Mouse (Mus musculus): ENCODE measurements around the gene Lrrc8a.

The Lrrc8a gene

DNA sequence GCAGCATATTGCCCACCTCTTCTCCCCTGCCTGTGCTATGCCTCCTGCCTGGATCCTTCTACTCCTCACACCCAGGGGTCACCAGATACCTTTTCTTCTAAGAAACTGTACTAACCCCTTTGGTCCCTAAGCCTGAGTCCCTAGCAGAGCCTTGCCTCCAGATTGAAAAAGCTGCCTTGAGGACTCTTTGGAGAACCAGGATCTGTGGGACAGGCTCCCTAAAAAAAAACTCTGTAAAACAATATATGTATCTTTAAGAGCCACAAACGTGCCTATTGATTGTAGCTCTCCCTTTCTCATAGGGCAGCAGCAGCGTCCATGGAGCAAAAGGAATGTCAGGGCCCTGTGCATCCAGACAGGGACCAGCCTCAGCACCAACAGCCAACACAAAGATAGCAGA is 2.8 kb downstream of the Lrrc8a start, which contains the start of gene Gm28035:
Gm28035 (plus strand) TSS at position 301 of the 400 bp plus-strand sequence.
- no peak for DNase-seq

DNA sequence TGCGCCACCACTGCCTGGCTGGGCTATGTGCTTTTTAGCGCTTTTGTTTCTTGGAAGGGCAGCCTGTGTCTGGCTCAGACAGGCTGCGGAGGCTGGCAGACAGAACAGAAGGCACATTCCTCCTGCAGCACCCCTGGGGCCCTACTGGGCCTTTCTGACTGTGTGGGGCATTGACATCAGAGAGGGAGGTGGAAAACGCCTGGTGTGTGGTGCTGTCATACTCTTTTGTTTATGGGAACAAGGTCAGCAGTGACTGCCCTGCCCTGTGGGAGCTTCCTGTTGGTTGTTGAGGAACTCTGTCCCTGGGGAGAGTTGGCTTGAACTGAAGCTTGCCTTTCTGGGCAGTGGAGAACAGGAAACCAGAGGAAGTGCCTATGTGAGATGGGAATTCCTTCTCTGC is 5.0 kb downstream of the Lrrc8a start:
- DNase-seq: peak; percentile 81

DNA sequence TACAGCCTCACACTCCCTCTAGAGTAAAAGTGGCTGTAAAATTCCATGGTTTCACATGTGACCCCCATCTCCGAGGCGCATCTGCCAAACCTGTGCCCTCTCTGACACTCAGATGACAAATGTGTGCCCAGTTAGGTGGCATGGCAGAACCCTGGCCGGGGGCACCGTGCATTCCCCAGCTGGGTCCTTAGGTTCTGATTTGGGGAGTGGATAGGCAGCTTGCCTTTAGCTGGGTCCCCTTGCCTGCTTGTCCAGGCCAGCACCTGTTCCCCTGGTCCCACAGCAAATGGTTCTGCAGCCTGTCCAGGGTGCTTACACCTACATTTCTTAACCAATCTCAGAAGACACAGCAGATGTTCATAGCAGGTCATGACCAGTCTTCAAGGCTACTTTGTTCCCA is 5.9 kb downstream of the Lrrc8a start:
- DNase-seq: no peak

DNA sequence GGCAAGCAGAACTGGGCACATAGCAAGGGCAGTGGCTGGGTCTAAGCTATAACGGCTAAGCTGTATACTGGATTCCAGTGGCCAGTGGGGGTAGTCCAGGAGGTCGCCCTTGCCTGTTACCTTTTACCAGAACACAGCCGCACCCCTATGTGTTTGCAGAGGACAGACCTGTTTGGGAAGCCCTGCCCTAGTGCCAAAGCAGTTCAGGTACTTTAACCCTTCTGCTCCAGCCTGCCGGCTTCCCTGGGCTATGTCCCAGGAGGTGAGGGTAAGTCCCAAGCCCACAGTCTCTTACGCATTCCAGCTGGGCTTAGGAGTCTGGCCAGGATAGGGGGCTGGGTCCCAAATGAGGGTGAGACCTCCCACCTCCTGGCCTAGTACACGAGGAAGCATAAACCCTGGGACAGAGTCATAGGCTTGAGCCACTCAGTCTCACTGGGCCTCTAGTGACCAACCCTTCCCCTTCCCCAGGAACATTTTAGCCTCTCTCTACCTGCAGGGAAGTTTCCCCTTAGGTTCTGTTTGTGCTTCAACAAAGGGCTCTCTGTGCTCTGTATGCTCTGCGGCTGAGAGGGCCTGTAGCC is 7.2 kb downstream of the Lrrc8a start:
- DNase-seq: no peak

DNA sequence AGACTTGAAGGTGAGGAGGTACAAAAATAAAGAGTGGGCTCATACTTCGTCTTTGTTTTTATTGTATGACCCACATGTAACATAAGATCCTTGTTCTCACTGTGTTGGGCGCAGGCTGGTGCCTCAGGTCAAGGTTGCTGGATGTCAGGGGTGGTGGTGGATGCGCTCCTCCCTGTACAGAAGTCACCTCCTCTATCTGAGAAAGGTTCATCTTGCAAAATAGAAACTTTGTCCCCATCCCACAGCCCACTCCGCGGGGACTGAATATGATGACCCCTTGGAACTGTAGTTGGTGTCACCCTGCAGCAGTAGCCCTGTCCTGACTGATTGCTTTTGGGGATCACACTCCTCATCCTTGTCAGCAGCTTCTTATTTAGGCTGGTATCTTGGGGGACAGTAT is 9.5 kb downstream of the Lrrc8a start:
- no peak for DNase-seq

DNA sequence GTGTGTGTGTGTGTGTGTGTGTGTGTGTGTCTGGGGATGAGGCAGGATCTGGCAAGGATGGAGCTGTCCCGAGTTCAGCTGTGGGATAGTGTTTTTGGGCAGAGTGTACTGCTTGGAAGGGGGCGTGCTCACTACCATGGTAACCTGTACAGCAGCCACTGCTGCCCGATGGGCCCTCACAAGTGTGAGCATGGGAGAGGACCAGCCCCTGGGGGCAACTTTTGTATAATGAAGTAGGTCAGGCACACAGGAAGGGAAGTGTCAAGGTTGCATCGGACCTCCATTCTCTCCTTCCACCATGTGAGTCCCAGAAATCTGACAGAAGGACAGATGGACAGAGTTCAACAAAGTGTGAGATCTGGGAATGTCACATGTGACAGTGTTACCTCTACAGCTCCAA is 10.2 kb downstream of the Lrrc8a start:
- no peak for DNase-seq

DNA sequence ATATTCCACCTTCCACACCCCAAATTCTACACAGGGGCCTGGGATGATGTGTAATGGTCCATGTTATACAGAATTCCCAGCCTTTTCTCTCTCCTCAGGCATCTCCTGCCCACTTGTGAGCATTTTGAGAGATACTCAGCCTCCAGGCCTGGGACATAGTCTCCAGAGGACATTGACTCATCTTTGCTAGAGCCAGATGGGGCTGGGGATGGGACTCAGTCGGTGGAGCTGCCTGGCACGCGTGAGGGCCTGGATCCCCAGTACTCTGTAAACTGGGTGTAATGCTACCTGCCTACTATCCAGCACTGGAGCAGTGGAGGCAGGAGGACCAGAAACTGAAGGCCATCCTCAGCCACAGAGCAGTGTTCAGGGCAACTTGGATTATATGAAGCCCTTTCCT is 11.7 kb downstream of the Lrrc8a start:
- DNase-seq: no peak

DNA sequence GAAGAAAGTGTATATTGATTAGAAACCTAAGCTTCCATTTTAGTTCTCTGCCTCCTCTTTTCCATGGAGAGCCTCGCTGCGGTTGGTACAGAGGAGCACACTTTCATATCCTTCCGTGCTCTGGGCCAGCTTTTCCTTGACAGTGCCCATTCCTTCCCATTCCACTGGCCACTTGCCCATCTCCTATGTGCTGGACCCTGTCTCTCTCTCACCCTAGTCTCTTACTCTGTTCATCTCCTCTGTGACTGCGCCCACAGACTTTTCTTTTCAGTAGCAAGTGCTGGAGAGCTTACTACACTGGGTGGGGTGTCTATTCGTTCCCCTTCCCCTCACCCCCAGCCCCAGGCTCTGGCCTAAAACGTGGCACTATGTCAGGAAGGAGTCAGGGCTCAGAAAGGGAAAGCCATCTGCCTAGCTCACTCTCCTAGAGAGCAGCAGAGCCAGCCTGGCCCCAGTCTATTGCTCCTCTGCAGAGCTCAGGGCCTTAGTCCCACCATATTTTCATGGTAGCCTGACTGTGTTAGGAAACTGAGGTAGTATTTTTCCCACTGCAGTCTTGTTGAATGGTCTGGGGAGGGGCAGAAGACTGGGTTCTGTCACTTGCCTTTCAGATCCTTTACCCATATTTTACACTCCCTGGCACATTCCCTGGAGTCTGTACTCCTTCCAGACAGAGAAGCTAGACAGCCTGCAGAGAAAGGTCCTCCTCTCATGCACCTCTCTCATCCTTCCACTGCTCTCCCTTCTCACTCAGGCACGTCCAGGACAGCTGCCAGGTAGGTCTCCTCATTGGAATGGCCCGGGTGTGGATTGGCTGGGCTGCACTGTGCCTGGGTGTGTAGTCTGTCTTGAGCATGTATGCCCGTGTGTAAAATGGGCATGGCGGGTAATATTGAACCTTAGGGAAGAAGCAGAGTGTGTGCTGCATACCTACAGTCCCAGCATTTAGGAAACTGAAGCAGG is 12.9 kb downstream of the Lrrc8a start:
- DNase-seq: no peak

DNA sequence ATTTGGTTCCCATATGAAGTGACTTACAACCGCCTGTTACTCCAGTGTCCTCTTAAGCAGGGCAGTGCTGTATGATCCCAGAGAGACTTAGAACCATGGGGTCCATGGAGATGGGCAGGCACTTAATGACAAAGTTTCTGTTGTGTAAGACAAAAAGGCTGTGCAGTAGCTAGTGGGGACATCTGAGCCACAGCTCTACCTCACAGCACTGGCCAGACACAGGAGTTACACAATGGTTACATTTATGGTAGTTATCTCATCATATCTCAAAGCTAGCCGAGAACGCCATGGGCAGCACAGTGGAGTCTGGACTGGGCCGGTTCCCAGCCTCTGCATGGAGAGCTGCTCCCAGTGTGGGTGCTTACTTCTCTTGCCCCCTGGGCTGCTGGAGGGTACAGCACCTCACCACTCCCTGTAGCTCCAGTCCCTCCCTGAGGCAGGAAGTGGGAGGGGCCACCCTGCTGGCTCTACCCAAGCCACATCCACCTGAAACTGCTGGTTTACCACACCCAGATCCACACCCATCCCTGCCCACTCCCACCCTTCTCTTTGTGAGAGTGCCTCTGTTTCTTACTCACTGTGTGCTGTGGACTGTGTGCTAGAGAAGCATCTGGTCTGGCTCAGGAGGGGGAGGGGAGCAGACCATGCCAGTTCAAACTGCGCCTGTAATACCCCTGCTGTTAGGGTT is 14.0 kb downstream of the Lrrc8a start:
- no peak for DNase-seq

DNA sequence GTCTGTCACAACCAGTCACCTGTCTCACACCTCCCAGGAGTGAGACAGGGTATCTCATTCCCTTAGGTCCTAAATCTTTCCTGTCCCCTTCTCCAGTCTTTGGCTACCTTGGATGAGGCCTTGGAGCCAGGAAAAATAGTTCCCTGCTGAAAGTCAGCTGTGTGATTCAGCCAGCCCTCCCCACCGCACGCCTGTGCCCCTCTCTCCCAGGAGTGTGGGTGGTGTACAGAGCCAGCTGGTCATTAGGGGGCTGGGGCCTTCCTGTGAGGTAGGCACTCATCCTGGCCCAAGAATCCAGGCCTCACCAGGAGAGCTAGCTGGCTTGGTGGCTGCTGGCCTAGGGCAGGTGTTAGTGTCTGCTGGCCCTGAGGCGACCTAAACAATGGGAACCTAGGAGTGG is 15.0 kb downstream of the Lrrc8a start:
- no peak for DNase-seq

DNA sequence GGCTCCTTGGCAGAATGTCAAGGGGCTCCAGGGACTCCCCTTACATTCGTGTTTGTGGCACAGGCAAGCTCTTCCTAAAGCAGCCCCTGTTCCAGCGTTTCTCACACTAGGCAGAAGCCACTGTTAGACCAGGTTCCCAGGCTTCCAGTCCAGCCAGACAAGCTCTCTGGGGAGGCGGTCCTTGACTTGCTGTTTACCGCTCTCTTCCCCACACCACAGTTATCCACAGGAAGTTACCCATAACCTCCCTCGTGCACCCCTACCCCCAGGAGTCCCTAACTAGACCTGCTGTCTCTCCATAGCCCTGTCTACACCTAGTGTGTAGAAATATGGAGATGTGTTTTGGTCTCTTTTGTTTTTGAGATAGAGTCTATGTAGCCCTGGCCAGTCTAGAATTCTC is 16.3 kb downstream of the Lrrc8a start:
- no peak for DNase-seq

DNA sequence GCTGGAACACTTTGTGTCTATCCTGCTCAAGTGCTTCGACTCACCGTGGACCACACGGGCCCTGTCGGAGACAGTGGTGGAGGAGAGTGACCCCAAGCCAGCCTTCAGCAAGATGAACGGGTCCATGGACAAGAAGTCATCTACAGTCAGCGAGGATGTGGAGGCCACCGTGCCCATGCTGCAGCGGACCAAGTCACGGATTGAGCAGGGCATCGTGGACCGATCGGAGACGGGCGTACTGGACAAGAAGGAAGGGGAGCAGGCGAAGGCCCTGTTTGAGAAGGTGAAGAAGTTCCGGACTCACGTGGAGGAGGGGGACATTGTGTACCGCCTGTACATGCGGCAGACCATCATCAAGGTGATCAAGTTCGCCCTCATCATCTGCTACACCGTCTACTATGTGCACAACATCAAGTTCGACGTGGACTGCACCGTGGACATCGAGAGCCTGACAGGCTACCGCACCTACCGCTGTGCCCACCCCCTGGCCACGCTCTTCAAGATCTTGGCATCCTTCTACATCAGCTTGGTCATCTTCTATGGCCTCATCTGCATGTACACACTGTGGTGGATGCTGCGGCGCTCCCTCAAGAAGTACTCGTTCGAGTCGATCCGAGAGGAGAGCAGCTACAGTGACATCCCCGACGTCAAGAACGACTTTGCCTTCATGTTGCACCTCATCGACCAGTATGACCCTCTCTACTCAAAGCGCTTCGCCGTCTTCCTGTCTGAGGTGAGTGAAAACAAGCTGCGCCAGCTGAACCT is 18.3 kb downstream of the Lrrc8a start:
- no peak for DNase-seq

DNA sequence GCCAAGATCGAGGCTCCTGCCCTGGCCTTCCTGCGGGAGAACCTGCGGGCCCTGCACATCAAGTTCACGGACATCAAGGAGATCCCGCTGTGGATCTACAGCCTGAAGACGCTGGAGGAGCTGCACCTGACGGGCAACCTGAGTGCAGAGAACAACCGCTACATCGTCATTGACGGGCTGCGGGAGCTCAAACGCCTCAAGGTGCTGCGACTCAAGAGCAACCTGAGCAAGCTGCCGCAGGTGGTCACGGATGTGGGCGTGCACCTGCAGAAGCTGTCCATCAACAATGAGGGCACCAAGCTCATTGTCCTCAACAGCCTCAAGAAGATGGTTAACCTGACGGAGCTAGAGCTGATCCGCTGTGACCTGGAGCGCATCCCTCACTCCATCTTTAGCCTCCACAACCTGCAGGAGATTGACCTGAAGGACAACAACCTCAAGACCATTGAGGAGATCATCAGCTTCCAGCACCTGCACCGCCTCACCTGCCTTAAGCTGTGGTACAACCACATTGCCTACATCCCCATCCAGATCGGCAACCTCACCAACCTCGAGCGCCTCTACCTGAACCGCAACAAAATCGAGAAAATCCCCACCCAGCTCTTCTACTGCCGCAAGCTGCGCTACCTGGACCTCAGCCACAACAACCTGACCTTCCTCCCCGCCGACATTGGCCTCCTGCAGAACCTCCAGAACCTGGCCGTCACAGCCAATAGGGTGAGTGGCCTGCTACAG is 19.3 kb downstream of the Lrrc8a start:
- no peak for DNase-seq

DNA sequence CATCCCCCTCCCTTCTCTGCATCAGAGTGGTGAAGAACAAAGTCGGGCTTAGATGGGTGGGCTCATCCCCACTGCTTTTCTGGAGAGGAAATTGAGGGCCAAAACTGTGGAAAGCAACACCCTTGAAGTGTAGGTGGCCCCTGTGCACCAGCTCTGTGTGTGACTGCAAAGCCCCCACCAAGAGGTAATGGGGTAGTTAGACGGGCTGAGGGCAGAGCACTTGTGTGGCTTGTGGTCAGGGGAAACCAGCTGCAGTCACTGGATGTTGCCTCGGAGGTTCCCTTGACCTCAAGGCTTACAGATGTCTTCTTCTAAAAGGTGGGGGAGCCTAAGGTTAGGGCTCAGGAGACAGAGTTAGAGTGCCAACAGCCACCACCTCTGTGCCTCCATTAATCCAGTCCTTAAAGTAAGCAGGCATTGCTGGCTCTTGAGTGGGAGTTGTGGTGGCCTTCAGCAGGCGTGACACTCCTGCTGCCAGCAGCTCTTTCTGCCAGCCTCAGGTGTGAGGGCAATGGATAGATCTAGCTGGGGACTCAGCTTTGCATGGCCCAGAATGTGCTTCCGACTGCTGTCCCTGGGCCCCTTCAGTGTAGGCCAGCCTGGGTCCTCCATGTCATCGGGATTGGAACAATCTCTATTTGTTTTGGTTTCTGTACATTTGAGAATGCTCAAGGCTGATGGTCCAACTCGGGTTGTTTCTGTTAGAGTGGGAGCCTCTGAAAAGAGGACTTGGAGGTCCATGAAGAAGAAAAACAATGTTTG is 20.4 kb downstream of the Lrrc8a start:
- DNase-seq: no peak

DNA sequence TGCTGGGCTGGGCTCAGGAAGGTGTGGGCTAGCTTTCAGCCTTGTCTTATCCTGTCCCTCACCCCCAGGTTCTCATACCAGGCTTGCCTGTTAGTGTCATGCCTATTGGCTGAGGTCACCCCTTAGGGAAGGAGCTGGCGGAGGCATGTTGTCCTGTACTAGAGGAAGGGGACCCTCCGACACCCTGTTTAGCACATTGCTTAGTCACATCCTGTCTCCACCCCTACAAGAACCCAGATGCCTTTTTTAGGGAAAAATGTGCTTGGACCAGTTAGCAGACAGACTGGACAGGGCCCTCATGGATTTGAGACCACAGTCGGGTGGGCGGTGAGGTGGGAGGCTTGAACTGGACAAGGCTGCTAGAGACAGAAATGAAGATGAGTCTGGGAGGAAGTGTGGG is 21.1 kb downstream of the Lrrc8a start:
- no peak for DNase-seq

DNA sequence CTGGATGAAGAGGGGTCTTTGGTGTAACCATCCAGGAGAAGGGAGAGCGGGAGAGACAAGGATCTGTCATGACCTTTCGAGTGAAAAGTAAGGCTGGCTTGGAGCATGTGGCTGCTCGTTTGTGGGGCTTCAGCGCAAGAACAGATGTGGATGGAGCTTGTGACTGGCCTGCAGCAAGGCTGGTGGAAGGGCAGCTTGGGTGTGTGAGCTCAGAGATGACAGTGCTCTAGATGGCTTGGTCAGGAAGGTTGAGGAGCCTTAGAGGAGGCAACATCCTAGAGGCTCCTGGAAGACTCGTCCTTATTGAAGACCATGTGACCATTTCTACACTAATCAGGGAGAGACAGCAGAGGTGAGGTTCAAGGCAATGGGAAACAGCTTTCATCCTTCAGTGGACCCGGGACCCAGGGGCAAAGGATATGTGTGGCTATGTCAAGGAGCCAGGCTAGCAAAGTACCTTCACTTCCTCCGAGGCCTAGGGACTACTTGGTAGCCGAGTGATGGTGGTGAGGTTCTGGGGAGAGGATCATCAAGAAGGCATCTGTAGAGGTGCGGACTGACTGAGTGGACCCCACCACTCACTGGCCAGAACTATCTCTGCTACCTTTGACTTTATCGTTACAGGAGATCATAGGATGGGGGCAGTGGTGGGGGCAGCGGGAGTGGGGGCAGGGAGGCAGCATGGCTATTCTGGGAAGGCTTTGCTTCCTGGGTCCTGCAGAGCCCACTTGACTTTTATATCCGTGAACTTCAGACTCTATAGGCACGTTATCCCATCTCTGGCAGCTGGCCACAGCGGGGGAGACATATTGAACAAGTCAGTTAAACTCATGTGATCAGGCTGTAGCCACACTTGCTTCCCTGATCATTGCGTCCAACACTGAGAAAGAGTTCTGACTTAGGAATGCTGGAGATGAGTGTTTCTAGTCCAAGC is 21.9 kb downstream of the Lrrc8a start:
- DNase-seq: no peak

DNA sequence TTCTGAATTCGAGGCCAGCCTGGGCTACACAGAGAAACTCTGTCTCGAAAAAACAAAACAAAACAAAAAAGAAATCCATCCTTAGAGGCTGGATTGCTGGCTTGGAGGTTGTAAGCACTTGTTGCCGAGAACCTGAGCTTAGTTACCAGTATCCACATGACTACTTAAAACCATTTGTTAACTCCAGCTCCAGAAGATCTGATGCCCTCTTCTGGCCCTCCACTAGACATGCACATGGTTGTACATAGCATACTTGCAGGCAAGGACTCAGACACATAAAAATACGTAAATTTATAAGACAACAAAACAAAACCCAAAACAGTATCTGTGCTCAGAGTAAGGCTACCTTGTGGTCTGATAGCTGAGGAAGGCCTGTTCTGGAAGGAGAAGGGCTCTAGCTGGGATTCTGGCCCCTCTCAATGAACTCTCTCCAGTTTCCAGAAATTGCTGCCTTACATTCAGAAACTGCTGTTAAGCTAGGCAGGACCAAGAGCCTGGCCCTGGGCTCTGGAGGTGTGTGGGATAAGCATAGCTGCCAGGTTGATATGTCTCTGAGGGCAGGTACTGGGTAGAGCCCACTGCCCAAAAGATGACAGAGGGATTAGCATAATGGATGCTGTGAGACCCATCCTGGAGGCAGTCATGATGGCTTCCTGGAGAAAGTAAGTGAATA is 23.7 kb downstream of the Lrrc8a start:
- DNase-seq: no peak

DNA sequence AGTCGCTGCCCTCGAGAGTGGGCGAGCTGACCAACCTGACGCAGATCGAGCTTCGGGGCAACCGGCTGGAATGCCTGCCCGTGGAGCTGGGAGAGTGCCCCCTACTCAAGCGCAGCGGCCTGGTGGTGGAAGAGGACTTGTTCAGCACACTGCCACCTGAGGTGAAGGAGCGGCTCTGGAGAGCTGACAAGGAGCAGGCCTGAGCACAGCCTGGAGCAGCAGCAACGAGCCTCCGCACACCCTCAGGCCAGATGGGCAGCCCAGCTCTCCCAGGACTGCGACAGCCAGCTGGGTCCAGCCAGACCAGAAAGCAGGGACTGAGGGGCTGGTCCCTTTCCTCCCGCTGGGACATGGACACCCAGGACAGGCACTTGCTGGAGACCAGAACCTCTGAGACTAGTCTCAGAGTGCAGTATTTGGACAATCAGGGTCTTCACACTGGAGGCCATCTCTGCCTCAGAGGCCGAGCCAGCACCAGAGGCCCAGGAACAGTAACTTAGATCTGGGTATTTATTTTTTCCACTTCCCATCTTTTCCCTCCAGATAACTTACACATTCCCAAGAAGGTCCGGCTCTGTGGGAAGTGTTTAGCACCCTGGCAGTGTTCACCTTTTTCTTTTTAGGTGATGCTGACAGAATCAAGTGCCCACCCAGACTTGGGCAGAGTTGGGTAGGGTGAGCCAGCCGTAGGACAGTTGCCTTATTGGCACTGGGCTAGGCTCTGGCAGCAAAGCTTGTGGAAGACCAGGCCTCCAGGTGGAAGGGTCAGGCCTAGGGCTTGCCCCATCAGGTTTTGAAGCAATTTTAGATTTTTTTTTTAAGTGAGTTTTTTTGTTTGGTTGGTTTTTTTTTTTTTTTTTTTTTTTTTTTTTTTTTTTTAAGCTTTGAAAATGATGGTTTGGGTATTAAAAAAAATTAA is 24.7 kb downstream of the Lrrc8a start:
- no peak for DNase-seq
